ENCODE assay signal across 9 mouse cellular contexts in the genomic region with DNA sequence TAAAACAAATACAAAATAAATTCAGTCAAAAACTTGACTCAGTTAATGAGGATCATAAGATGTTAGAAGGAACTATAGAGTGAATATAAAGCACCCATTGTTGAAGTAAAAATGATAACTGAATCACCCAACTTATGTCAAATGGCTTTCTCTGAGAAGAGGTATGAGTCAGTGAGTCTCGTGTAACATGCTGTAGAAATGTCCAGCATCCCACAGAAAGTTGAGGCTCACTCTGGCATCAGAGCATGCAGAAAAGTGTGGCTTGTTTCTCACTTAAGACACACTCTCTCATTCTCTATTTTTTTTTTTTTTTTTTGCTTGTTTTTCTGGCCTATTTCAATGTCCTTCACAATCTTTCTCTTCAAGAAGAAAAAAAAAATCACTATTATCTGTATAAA. TPM values are rescaled to one million over a fixed set of nuclear protein-coding genes. Genes with fewer than 3 reads are reported as not detected.
DNase-seq lines count a peak whose midpoint lies in the region; ATAC-seq and TF ChIP-seq lines count a peak whose summit lies in the region.
"Had no signal": no experiment of that assay in that cellular context is flagged by ENCODE, and none has a peak within 500 bp of the region (broad histone marks: within the 10 kb centered on the region; RNA-seq: fewer than 3 reads in every experiment).

No protein-coding gene starts in this region.

- peak overlapping the region; percentile 99 for H3K27ac ChIP-seq in testis, adult 2 months (ENCODE audit: control insufficient read depth, insufficient read depth, low read depth, low read length)
- peak overlapping the region; percentile 93; the same call in 1 of the 2 replicates for H3K27ac ChIP-seq in liver, embryonic 13.5 days

- no peak for TF ChIP-seq POLR2A in testis, adult 2 months (IDR thresholded peaks at IDR 0.05; ENCODE audit: control insufficient read depth, low read depth, low read length)

- no peak for DNase-seq in testis, postnatal 10 days (ENCODE audit: low spot score)
- DNase-seq in liver, embryonic 13.5 days: no peak
- no peak for DNase-seq in cerebellum, postnatal 4 days (ENCODE audit: low spot score in 2 of 2)
- no peak for DNase-seq in ovary, postnatal 36 days (ENCODE audit: low spot score)
- DNase-seq in layer of hippocampus, postnatal 25 days (ENCODE audit: extremely low spot score in 1 of 2, low spot score in 1 of 2): no peak

- peak overlapping the region; percentile 88 for H3K4me2 ChIP-seq in liver, embryonic 13.5 days

- peaks cover 35% of the 10 kb centered on the region for H3K4me1 ChIP-seq in erythroblast, embryonic 14.5 days (ENCODE audit: control insufficient read depth)
- peaks cover 6% of the 10 kb centered on the region for H3K4me1 ChIP-seq in testis, adult 2 months (ENCODE audit: control insufficient read depth, insufficient read depth, low read length)
- H3K4me1 ChIP-seq in liver, embryonic 13.5 days (replicated peaks): peaks cover 31% of the 10 kb centered on the region

- no peak for ATAC-seq in erythroblast, adult 5-6 weeks (replicated peaks; ENCODE audit: low FRiP score, poor library complexity, severe bottlenecking)
- ATAC-seq in liver, embryonic 13.5 days (ENCODE audit: low read depth): no peak

- H3K27me3 ChIP-seq in erythroblast, embryonic 14.5 days (ENCODE audit: control insufficient read depth): no peaks in the 10 kb centered on the region
- H3K27me3 ChIP-seq in testis, adult 2 months (ENCODE audit: control insufficient read depth, insufficient read depth, low read length): no peaks in the 10 kb centered on the region
- H3K27me3 ChIP-seq in liver, embryonic 13.5 days: no peaks in the 10 kb centered on the region

- peaks cover 23% of the 10 kb centered on the region for H3K36me3 ChIP-seq in erythroblast, embryonic 14.5 days (ENCODE audit: control insufficient read depth)
- H3K36me3 ChIP-seq in testis, adult 2 months (ENCODE audit: control insufficient read depth, insufficient read depth, low read length): no peaks in the 10 kb centered on the region
- H3K36me3 ChIP-seq in liver, embryonic 13.5 days: peaks cover 11% of the 10 kb centered on the region

- H3K9me3 ChIP-seq in erythroblast, embryonic 14.5 days (ENCODE audit: control insufficient read depth, low read length): no peaks in the 10 kb centered on the region
- no peaks in the 10 kb centered on the region for H3K9me3 ChIP-seq in liver, embryonic 13.5 days (replicated peaks)

- H3K4me3 ChIP-seq in erythroblast, embryonic 14.5 days (replicated peaks): peak overlapping the region; percentile 97
- H3K4me3 ChIP-seq in testis, adult 2 months (ENCODE audit: control insufficient read depth, low read depth, low read length): peak overlapping the region; percentile 98
- peak overlapping the region; percentile 75 for H3K4me3 ChIP-seq in liver, embryonic 13.5 days (replicated peaks)

- no peak for TF ChIP-seq CTCF in testis, adult 2 months (IDR thresholded peaks at IDR 0.05; ENCODE audit: control insufficient read depth, insufficient read depth, insufficient replicate concordance, low read depth, low read length)

- H3K9ac ChIP-seq in liver, embryonic 13.5 days: peak overlapping the region; percentile 66

- WGBS in liver, embryonic 13.5 days (ENCODE audit: insufficient replicate concordance): 31% methylated on average over 1 of the region's 1 CpGs

RNA-seq across cellular contexts. Expression of a gene that starts 0.5 kb away (rescaled TPM):
- 0.72 and 1.2 TPM in 2 replicates for polyA plus RNA-seq in erythroblast, embryonic 14.5 days (2012)
- 82.0 and 92.8 TPM in 2 replicates for total RNA-seq in erythroblast, adult 5-6 weeks (2015; ENCODE audit: low replicate concordance)
- 120 and 147 TPM in 2 replicates for total RNA-seq in erythroblast, adult 5-6 weeks (2017; ENCODE audit: low replicate concordance)
- 315 and 383 TPM in 2 replicates for polyA plus RNA-seq in testis, adult 2 months (2012; rRNA removed)
- polyA plus RNA-seq in liver, embryonic 13.5 days (2015; fragmentation: Nextera tagmentation; extraction: Ambion mirVana): 71.4 and 83.9 TPM in 2 replicates
- 100 to 1,000 TPM; 222 to 223 TPM for total RNA-seq in layer of hippocampus, postnatal 25 days (2021)

RNA-seq across cellular contexts. Expression of a gene that starts 26.7 kb away (rescaled TPM):
- not detected in 2 replicates for polyA plus RNA-seq in erythroblast, embryonic 14.5 days (2012)
- not detected in 2 replicates for total RNA-seq in erythroblast, adult 5-6 weeks (2015; ENCODE audit: low replicate concordance)
- not detected in 2 replicates for total RNA-seq in erythroblast, adult 5-6 weeks (2017; ENCODE audit: low replicate concordance)
- 0.07 and 0.18 TPM in 2 replicates for polyA plus RNA-seq in testis, adult 2 months (2012; rRNA removed)
- polyA plus RNA-seq in liver, embryonic 13.5 days (2015; fragmentation: Nextera tagmentation; extraction: Ambion mirVana): 0.20 and 0.25 TPM in 2 replicates
- not detected for total RNA-seq in layer of hippocampus, postnatal 25 days (2021)
- polyA plus RNA-seq: large intestine, adult 2 months had no signal

RNA-seq across cellular contexts. Expression of a gene that starts 52.7 kb away (rescaled TPM):
- 0.01 TPM in 1 of 2 replicates, not detected in the other for polyA plus RNA-seq in erythroblast, embryonic 14.5 days (2012)
- 2.9 TPM in 1 of 2 replicates, not detected in the other for total RNA-seq in erythroblast, adult 5-6 weeks (2015; ENCODE audit: low replicate concordance)
- total RNA-seq in erythroblast, adult 5-6 weeks (2017; ENCODE audit: low replicate concordance): 1.1 TPM in 2 replicates
- 30.4 and 37.6 TPM in 2 replicates for polyA plus RNA-seq in testis, adult 2 months (2012; rRNA removed)
- polyA plus RNA-seq in liver, embryonic 13.5 days (2015; fragmentation: Nextera tagmentation; extraction: Ambion mirVana): 1.6 and 2.0 TPM in 2 replicates
- total RNA-seq in layer of hippocampus, postnatal 25 days (2021): 10 to 100 TPM; 41.6 to 45.3 TPM

Comparison
In these comparisons a context has a peak if more than half of its experiments do, and no peak if none do; other contexts are left out.
1. RNA of a gene that starts 0.5 kb away (polyA plus RNA-seq): 315 to 383 TPM in testis, adult 2 months and 71.4 to 83.9 TPM in liver, embryonic 13.5 days; 0.72 to 1.2 TPM in erythroblast, embryonic 14.5 days; every median in the first group is over 10 times any median in the second.
2. RNA of a gene that starts 52.7 kb away (polyA plus RNA-seq): 30.4 to 37.6 TPM in testis, adult 2 months; 1.6 to 2.0 TPM in liver, embryonic 13.5 days and 0.01 TPM in erythroblast, embryonic 14.5 days; every median in the first group is over 10 times any median in the second.
3. Peak in every context shown above with its lines, with median percentiles within 50 percentile points of each other: H3K4me3 ChIP-seq.